Mouse (Mus musculus): Measurements from ENCODE around the gene Ccl4. TPM values are rescaled to one million over a fixed set of nuclear protein-coding genes. Genes with fewer than 3 reads are reported as not detected.

The Ccl4 gene
- polyA plus RNA-seq, 1 experiment = not detected

DNA sequence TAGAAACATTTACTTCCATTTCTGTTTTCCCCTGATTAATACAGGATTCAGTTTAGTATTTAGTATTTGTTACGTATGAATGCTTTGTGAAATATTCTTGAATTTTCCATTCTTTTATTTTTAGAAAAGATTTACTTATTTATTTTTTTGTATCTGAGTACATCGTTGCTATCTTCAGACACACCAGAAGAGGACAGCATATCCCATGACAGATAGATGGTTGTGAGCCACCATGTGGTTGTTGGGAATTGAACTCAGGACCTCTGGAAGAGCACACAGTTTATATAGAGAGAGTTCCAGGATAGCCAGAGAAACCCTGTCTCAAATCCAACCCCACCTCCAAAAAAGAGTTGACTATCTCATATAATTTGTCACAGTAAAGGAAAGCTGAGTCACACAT, 27.5 kb upstream of the Ccl4 start:
- Histone ChIP-seq H3K4me1 (ENCODE audit: control insufficient read depth, insufficient read depth, low read length) (peaks cover 3% of the 10 kb centered on the region; the same call in 1 of the 2 replicates), H3K4me3 (ENCODE audit: insufficient read depth, low read depth, low read length) (no peak overlapping the region), H3K27ac (ENCODE audit: insufficient read depth, low read depth, low read length) (no peak overlapping the region)
- TF ChIP-seq POLR2A (IDR thresholded peaks at IDR 0.05; ENCODE audit: insufficient read depth, low read depth, low read length) (no peak), CTCF (IDR thresholded peaks at IDR 0.05; ENCODE audit: insufficient read depth, low read depth, low read length) (no peak)
- WGBS = 80% methylated on average over 2 of the region's 2 CpGs

DNA sequence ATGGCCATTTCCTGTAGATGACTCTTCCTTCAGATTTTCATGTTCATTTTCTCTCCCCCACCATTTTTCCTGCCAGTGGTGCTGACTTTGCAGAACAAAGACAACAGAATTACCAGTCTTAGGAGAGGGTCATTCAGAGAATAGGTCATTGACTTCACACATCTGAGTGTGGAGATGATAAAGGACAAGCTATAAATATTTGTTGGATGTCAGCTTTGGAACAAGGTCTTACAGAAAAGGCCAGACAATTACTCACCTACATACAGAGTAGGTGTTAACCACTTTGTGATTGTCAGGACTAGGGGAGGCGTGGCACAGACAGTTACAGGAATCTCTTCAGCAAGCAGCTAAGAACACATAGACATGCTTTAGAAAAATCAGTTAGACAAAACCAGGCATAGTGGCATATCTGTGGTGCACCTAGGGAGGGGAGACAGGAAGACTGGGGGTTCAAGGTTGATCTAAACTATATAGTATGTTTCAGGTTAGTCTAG, 25.6 kb upstream of the Ccl4 start:
- Histone ChIP-seq H3K4me1 (ENCODE audit: control insufficient read depth, insufficient read depth, low read length) (peaks cover 3% of the 10 kb centered on the region; the same call in 1 of the 2 replicates), H3K4me3 (ENCODE audit: insufficient read depth, low read depth, low read length) (no peak overlapping the region), H3K27ac (ENCODE audit: insufficient read depth, low read depth, low read length) (no peak overlapping the region)
- 95% methylated on average over 1 of the region's 1 CpGs for WGBS
- TF ChIP-seq POLR2A (IDR thresholded peaks at IDR 0.05; ENCODE audit: insufficient read depth, low read depth, low read length) (no peak), CTCF (IDR thresholded peaks at IDR 0.05; ENCODE audit: insufficient read depth, low read depth, low read length) (no peak)

DNA sequence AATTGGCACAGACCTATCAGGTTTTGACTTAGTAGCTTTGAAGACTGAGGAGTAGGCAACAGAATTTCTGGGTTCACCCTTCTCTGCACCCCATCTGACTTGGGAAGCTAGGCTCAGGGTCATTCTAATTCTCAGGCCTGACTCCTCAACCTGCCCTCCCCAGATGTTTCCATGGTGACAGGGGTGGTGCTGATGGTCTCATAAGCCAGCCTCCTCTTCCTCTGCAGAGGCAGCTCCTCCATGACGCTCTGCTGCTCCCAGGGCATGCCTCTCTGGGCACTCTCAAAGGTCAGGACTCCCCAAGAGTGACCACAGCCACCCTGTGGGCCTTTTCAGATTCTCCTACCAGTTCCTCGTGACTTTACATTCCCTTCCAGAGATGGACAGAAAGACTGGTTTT, 23.4 kb upstream of the Ccl4 start:
- no peak overlapping the region for H3K27ac ChIP-seq (ENCODE audit: insufficient read depth, low read depth, low read length)
- 62% methylated on average over 2 of the region's 2 CpGs for WGBS
- no peak overlapping the region for H3K4me3 ChIP-seq (ENCODE audit: insufficient read depth, low read depth, low read length)
- no peak for TF ChIP-seq POLR2A (IDR thresholded peaks at IDR 0.05; ENCODE audit: insufficient read depth, low read depth, low read length)
- TF ChIP-seq CTCF (IDR thresholded peaks at IDR 0.05; ENCODE audit: insufficient read depth, low read depth, low read length) = no peak
- H3K4me1 ChIP-seq (ENCODE audit: control insufficient read depth, insufficient read depth, low read length) = peaks cover 3% of the 10 kb centered on the region; the same call in 1 of the 2 replicates

GRCm38 (mm10) chr11:83639533-83639932, 22.9 kb upstream of the Ccl4 start:
- Histone ChIP-seq H3K4me1 (ENCODE audit: control insufficient read depth, insufficient read depth, low read length) (no peaks in the 10 kb centered on the region), H3K27ac (ENCODE audit: insufficient read depth, low read depth, low read length) (no peak overlapping the region), H3K4me3 (ENCODE audit: insufficient read depth, low read depth, low read length) (no peak overlapping the region)
- TF ChIP-seq CTCF (IDR thresholded peaks at IDR 0.05; ENCODE audit: insufficient read depth, low read depth, low read length) (no peak), POLR2A (IDR thresholded peaks at IDR 0.05; ENCODE audit: insufficient read depth, low read depth, low read length) (no peak)
- WGBS = 79% methylated on average over 3 of the region's 3 CpGs

DNA sequence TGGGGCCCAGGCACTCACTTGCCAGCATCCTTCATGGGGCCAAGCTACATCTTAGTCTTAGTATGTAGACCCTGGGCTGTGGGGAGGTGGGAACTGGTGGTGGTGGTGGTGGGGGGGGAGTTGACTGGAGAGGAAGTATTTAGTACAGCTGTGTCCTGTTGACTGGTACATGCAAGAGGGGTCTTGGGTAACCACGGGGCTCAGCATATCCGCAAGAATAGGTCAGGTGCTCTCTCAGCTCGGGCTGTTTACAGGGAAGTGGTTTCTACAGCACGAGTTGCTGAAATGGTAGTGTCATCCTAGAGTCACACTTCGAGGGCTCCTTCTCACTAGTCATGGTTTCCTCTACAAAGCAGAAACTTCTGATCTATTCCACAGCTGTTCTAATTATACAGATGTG, 22.2 kb upstream of the Ccl4 start:
- no peaks in the 10 kb centered on the region for H3K4me1 ChIP-seq (ENCODE audit: control insufficient read depth, insufficient read depth, low read length)
- H3K4me3 ChIP-seq (ENCODE audit: insufficient read depth, low read depth, low read length) = no peak overlapping the region
- WGBS = 85% methylated on average over 5 of the region's 5 CpGs

GRCm38 (mm10) chr11:83641216-83641615, 21.2 kb upstream of the Ccl4 start:
- no peaks in the 10 kb centered on the region for H3K4me1 ChIP-seq (ENCODE audit: control insufficient read depth, insufficient read depth, low read length)
- H3K27ac ChIP-seq (ENCODE audit: insufficient read depth, low read depth, low read length) = no peak overlapping the region
- 82% methylated on average over 2 of the region's 2 CpGs for WGBS
- TF ChIP-seq POLR2A (IDR thresholded peaks at IDR 0.05; ENCODE audit: insufficient read depth, low read depth, low read length) (no peak), CTCF (IDR thresholded peaks at IDR 0.05; ENCODE audit: insufficient read depth, low read depth, low read length) (no peak)
- no peak overlapping the region for H3K4me3 ChIP-seq (ENCODE audit: insufficient read depth, low read depth, low read length)

More for the DNA sequence above, 22.2 kb upstream of the Ccl4 start:
- TF ChIP-seq CTCF (IDR thresholded peaks at IDR 0.05; ENCODE audit: insufficient read depth, low read depth, low read length) = no peak
- no peak for TF ChIP-seq POLR2A (IDR thresholded peaks at IDR 0.05; ENCODE audit: insufficient read depth, low read depth, low read length)
- no peak overlapping the region for H3K27ac ChIP-seq (ENCODE audit: insufficient read depth, low read depth, low read length)

DNA sequence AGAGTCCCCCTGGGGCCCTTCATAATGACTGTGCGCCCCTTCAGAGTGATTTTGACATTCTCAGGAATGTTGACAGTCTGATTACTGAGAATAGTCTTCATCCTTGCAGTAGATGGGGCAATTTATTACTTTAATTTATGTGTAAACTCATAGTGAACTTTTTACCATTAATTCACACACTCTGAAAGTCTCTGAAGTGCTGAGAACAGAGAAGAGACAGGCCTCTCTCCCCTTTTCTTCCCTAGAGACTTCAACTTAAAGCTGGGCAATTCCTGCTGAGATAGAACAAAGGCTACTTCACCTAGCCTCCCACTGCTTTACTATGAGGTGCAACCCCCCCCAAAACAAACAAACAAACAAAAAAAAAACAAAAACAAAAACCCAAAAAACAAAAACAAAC, 16.9 kb upstream of the Ccl4 start, which contains the start of gene Rpl9-ps1:
TSS of gene Rpl9-ps1 (minus strand) at position 101 of the 400 bp plus-strand sequence.
- Histone ChIP-seq H3K4me3 (ENCODE audit: insufficient read depth, low read depth, low read length) (no peak within 1 kb of the TSS), H3K27ac (ENCODE audit: insufficient read depth, low read depth, low read length) (no peak within 1 kb of the TSS), H3K4me1 (ENCODE audit: control insufficient read depth, insufficient read depth, low read length) (no peaks in the 10 kb centered on the region)
- TF ChIP-seq CTCF (IDR thresholded peaks at IDR 0.05; ENCODE audit: insufficient read depth, low read depth, low read length) = no peak
- TF ChIP-seq POLR2A (IDR thresholded peaks at IDR 0.05; ENCODE audit: insufficient read depth, low read depth, low read length) = no peak
- WGBS = 90% methylated on average over 1 of the region's 1 CpGs

GRCm38 (mm10) chr11:83646356-83647149, 15.8 kb upstream of the Ccl4 start:
- 88% methylated on average over 6 of the region's 6 CpGs for WGBS
- H3K27ac ChIP-seq (ENCODE audit: insufficient read depth, low read depth, low read length) = no peak overlapping the region
- TF ChIP-seq POLR2A (IDR thresholded peaks at IDR 0.05; ENCODE audit: insufficient read depth, low read depth, low read length) = no peak
- no peak for TF ChIP-seq CTCF (IDR thresholded peaks at IDR 0.05; ENCODE audit: insufficient read depth, low read depth, low read length)

GRCm38 (mm10) chr11:83649305-83649841, 13.0 kb upstream of the Ccl4 start, which contains the start of gene Ccl3:
Ccl3 (minus strand) TSS chr11:83649355.
- WGBS = 69% methylated on average over 8 of the region's 8 CpGs
- TF ChIP-seq CTCF (IDR thresholded peaks at IDR 0.05; ENCODE audit: insufficient read depth, low read depth, low read length) = no peak
- TF ChIP-seq POLR2A (IDR thresholded peaks at IDR 0.05; ENCODE audit: insufficient read depth, low read depth, low read length) = no peak
- H3K4me1 ChIP-seq (ENCODE audit: control insufficient read depth, insufficient read depth, low read length) = no peaks in the 10 kb centered on the region
- H3K4me3 ChIP-seq (ENCODE audit: insufficient read depth, low read depth, low read length) = no peak within 1 kb of the TSS
- H3K27ac ChIP-seq (ENCODE audit: insufficient read depth, low read depth, low read length) = no peak within 1 kb of the TSS

More at GRCm38 (mm10) chr11:83646356-83647149, 15.8 kb upstream of the Ccl4 start:
- H3K4me3 ChIP-seq (ENCODE audit: insufficient read depth, low read depth, low read length) = no peak overlapping the region
- H3K4me1 ChIP-seq (ENCODE audit: control insufficient read depth, insufficient read depth, low read length) = no peaks in the 10 kb centered on the region
